ENCODE assay signal across 17 mouse cellular contexts in the genomic region with DNA sequence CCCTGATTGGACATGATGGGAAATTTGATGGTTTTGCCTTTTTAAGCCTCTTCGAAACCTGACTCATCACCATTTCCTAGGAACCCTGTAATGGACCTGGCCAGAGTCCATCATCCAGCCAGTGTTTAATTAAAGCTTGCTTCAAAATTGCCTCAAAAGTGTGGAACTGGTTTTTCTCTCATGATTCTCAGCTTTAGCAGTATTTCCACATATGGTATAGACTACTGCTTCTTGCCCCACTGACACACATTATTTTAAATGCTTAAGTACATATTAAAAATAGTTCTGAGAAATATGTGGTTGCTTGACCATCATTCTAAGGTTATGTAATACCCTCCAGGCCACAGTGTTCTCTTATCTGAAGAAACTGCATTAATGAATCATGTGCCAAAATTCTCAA.
"Had no signal": no experiment of that assay in that cellular context is flagged by ENCODE, and none has a peak within 500 bp of the region (broad histone marks: within the 10 kb centered on the region; RNA-seq: fewer than 3 reads in every experiment).

No protein-coding gene starts in this region.

- H3K4me3 ChIP-seq: left cerebral cortex, adult 2 months; liver, embryonic 13.5 days; megakaryocyte, embryonic 14.5 days; midbrain, embryonic 10.5 days; midbrain, embryonic 13.5 days; myocyte; neural tube, embryonic 13.5 days had no signal

- ATAC-seq: midbrain, embryonic 13.5 days; midbrain, embryonic 16.5 days had no signal

- H3K9ac ChIP-seq: liver, embryonic 13.5 days; midbrain, embryonic 13.5 days; neural tube, embryonic 13.5 days had no signal

- DNase-seq: kidney, adult 9 months; layer of hippocampus, postnatal 36 days; liver, embryonic 13.5 days; lung, adult 2 months; lung, postnatal 36 days; retina, postnatal 1 day; thymus, adult 18-20 months; thymus, postnatal 14 days; thymus, postnatal 4 days had no signal

- H3K27ac ChIP-seq: kidney, postnatal 0 days; left cerebral cortex, adult 2 months; liver, embryonic 13.5 days; midbrain, embryonic 10.5 days; midbrain, embryonic 13.5 days; neural tube, embryonic 13.5 days had no signal

- H3K36me3 ChIP-seq: liver, embryonic 13.5 days; midbrain, embryonic 10.5 days; midbrain, embryonic 13.5 days; neural tube, embryonic 13.5 days had no signal

- H3K4me1 ChIP-seq: liver, embryonic 13.5 days; megakaryocyte, embryonic 14.5 days; midbrain, embryonic 10.5 days; midbrain, embryonic 13.5 days; neural tube, embryonic 13.5 days had no signal

- H3K27me3 ChIP-seq: liver, embryonic 13.5 days; megakaryocyte, embryonic 14.5 days; midbrain, embryonic 13.5 days; neural tube, embryonic 13.5 days had no signal

- H3K4me2 ChIP-seq: liver, embryonic 13.5 days; midbrain, embryonic 13.5 days; neural tube, embryonic 13.5 days had no signal

- H3K9me3 ChIP-seq: liver, embryonic 13.5 days; megakaryocyte, embryonic 14.5 days; midbrain, embryonic 10.5 days; midbrain, embryonic 13.5 days; neural tube, embryonic 13.5 days had no signal
